Mouse (Mus musculus) liver, embryonic 15.5 days (tissue): ENCODE measurements around the gene Psmc6. TPM values are rescaled to one million over a fixed set of nuclear protein-coding genes. Genes with fewer than 3 reads are reported as not detected.

ENCODE experiments used
- ATAC-seq: fragments of 200-750 bp; cut with Nextera tagmentation; 2 replicates; pipeline ENCODE4 v1.8.0; 2017; ENCODE audit warnings: moderate number of reproducible peaks, mild to moderate bottlenecking, moderate library complexity; ENCODE audit not compliant: insufficient read depth
- H3K27ac ChIP-seq: fragments of 300-500 bp; sonication (generic); replicated peaks from 2 replicates; pipeline ENCODE4 v1.5.1; 2015; ENCODE audit warnings: mild to moderate bottlenecking, inconsistent platforms
- H3K27me3 ChIP-seq: fragments of 300-500 bp; sonication (generic); 2 replicates; pipeline ENCODE4 v1.6.1; 2015; ENCODE audit warnings: mild to moderate bottlenecking, inconsistent platforms
- H3K36me3 ChIP-seq: fragments of 300-500 bp; sonication (generic); replicated peaks from 2 replicates; pipeline ENCODE4 v1.6.1; 2015; ENCODE audit warnings: moderate library complexity, mild to moderate bottlenecking, inconsistent platforms
- H3K4me1 ChIP-seq: fragments of 300-500 bp; sonication (generic); replicated peaks from 2 replicates; pipeline ENCODE4 v1.6.1; 2015; ENCODE audit warnings: inconsistent platforms
- H3K4me2 ChIP-seq: fragments of 300-500 bp; sonication (generic); 2 replicates; pipeline ENCODE4 v1.6.1; 2015; ENCODE audit warnings: moderate library complexity, mild to moderate bottlenecking, inconsistent platforms
- H3K4me3 ChIP-seq: fragments of 300-500 bp; sonication (generic); replicated peaks from 2 replicates; pipeline ENCODE4 v1.5.1; 2015; ENCODE audit warnings: mild to moderate bottlenecking, inconsistent platforms
- H3K9ac ChIP-seq: fragments of 300-500 bp; sonication (generic); 2 replicates; pipeline ENCODE4 v1.6.1; 2015; ENCODE audit warnings: moderate library complexity, mild to moderate bottlenecking, inconsistent platforms
- H3K9me3 ChIP-seq: fragments of 300-500 bp; sonication (generic); replicated peaks from 2 replicates; pipeline ENCODE4 v1.6.1; 2016; ENCODE audit warnings: inconsistent platforms
- WGBS: fragments of 180-500 bp; shearing (Covaris S2); methylation state at CpG from one replicate; pipeline ENCODE4 v1.1.7; 2015; ENCODE audit warnings: mixed read lengths; ENCODE audit not compliant: insufficient replicate concordance; 5-methylcytosine and 5-hydroxymethylcytosine counted together
- polyA plus RNA-seq: library from polyadenylated mRNA; unstranded; fragments of >200 nt; fragmentation: Nextera tagmentation; extraction: Ambion mirVana; gene quantifications from 2 replicates; pipeline ENCODE4 v1.2.1, GENCODE M21; 2015

Psmc6 gene
- polyA plus RNA-seq, 1 experiment from 2014 or later: 84.9 TPM

DNA sequence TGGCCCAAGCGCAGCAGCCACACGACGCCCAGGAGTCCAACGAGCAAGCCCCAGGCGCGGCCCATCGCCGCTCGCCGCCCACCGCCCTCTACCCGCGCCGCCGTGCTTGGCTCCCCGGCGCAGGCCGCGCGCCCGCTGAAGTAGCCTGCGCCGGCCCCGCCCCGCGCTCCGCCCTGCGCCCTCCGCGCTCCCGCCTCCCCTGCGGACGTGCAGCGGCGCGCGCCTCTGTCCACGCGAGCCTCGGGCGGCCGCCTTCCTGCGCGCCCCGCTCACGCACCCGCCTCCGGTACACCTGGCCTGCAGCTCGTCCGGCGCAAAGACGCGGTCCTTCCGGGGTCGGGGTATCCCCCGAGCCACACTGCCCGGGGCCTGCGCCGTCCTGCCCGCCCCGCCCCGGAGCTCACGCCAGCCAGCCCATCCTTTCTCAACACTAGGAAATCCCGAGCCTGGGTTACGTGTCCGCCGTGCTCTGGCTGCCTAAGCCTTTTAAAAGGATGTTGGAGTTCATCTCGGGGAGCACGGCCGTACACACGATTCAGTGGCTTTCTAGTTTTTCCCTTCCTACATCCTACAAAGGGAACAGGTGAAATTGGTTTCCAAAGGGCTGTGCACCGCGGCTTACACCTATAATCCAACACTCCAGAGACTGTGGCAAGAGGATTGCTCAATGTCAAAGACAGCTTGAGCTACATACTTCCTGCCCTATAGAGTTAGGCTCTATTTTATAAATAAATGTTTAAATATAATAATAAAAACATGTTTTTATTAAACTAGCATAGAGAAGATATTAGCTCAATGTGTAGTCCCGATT is 11.0 kb upstream of the Psmc6 start, which contains the start of gene Ero1l:
TSS of gene Ero1l (minus strand) at position 346 of the 811 bp plus-strand sequence.
- Histone ChIP-seq H3K9me3 (no peaks in the 10 kb centered on the region), H3K9ac (peak within 1 kb of the TSS; percentile 91), H3K27me3 (no peaks in the 10 kb centered on the region), H3K4me3 (peak within 1 kb of the TSS; percentile 98), H3K27ac (peak within 1 kb of the TSS; percentile 92), H3K4me2 (peak within 1 kb of the TSS; percentile 90), H3K4me1 (peaks cover 79% of the 10 kb centered on the region), H3K36me3 (no peaks in the 10 kb centered on the region)
- under 1% methylated on average over 74 of the region's 74 CpGs for WGBS
- peak; percentile 90 for ATAC-seq

DNA sequence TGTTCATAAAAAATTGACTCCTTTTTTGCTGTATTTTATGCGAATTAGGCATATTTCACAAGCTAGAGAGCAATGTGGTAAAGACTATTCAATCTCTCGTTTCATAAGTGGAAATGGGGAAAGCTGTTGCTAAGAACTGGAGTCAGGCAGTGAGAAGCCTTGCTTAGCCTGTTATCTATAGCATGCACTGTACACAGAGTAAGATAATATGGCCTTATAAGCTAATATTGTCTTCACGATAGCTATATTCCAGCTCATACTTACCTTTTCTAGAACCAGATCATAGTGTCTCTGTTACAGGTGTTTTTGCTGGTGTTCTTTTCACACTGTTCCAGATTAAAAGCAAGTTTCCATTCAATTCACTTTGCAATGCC is 10.4 kb upstream of the Psmc6 start:
- ATAC-seq: peak; percentile 50
- Histone ChIP-seq H3K36me3 (no peaks in the 10 kb centered on the region), H3K4me3 (peak overlapping the region; percentile 98), H3K27ac (peak overlapping the region; percentile 92), H3K27me3 (no peaks in the 10 kb centered on the region), H3K9me3 (no peaks in the 10 kb centered on the region), H3K4me1 (peaks cover 75% of the 10 kb centered on the region), H3K4me2 (peak overlapping the region; percentile 90), H3K9ac (no peak overlapping the region)
- 15% methylated on average over 3 of the region's 3 CpGs for WGBS

DNA sequence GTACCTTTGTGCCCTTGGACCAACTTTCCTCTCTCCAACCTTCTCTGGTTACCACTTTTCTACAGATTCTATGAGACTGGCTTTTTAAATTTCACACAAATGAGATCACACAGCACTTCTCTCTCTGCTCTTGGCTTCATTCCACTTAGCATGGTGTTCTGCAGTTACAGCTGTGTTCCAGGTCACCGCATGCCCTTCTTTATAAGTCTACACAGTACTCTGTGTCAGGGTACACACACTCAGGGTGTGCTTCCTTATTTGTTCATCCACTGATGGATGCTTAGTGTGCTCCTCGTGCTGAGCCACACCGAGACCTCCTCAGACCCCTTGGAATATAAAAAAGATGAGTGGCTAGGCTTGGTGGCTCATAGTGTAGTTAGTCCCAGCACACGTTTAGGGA is 9.5 kb upstream of the Psmc6 start:
- peak overlapping the region; percentile 84 for H3K27ac ChIP-seq
- H3K4me1 ChIP-seq: peaks cover 73% of the 10 kb centered on the region
- no peaks in the 10 kb centered on the region for H3K9me3 ChIP-seq
- WGBS: 83% methylated on average over 4 of the region's 4 CpGs
- H3K4me2 ChIP-seq: no peak overlapping the region
- no peak overlapping the region for H3K9ac ChIP-seq
- no peak for ATAC-seq
- H3K4me3 ChIP-seq: no peak overlapping the region
- no peaks in the 10 kb centered on the region for H3K36me3 ChIP-seq
- H3K27me3 ChIP-seq: no peaks in the 10 kb centered on the region

DNA sequence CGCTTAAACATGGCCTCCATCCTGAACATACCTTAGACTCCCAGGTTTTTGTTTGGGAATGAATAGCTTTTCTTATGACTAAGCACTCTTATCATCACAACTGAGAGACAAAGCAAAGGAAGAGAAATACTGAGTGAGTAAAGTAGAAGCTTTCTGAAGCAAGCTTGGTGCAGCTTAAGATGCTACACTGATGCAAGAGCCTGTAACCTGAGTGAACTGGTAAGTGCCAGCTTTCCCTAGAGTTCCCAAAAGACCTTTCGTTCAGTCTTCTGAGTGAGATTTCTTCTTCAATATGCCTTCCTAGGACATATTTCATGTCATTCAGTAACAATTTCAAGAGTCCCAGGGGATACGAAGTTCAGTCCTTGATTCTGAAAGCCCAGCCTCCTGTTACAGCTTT is 8.5 kb upstream of the Psmc6 start:
- Histone ChIP-seq H3K27ac (peak overlapping the region; percentile 84), H3K4me3 (no peak overlapping the region), H3K4me2 (peak overlapping the region; percentile 57), H3K9ac (0 out of 2 replicates have a peak overlapping the region, but pooled peaks have one; percentile 21), H3K27me3 (no peaks in the 10 kb centered on the region), H3K9me3 (no peaks in the 10 kb centered on the region), H3K4me1 (peaks cover 70% of the 10 kb centered on the region), H3K36me3 (no peaks in the 10 kb centered on the region)
- 67% methylated on average over 3 of the region's 3 CpGs for WGBS
- ATAC-seq: no peak

DNA sequence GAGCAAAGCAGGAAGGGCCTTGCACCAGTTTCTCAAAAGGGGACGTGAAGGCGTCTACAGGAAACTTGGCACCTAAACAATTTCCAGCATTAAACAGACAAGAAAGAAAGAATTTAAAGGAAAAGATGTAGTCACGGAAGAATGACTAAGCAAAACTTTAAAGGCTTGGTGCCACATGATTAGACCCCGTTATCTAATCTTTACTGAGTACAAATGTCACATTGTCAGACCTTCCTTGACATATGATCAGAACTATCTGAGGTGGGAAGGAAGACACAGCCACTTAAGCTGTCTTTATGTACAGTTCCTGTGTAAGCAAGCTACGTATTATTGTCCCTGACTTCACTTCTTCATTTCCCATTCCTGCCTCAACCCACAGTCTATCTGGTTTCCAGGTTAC is 8.0 kb upstream of the Psmc6 start:
- no peak; the same call in 1 of the 2 replicates for ATAC-seq
- 14% methylated on average over 5 of the region's 5 CpGs for WGBS
- Histone ChIP-seq H3K4me2 (peak overlapping the region; percentile 57), H3K4me1 (peaks cover 67% of the 10 kb centered on the region), H3K9me3 (no peaks in the 10 kb centered on the region), H3K27ac (peak overlapping the region; percentile 84), H3K27me3 (no peaks in the 10 kb centered on the region), H3K4me3 (0 out of 2 replicates have a peak overlapping the region, but pooled peaks have one; percentile 9), H3K36me3 (no peaks in the 10 kb centered on the region), H3K9ac (0 out of 2 replicates have a peak overlapping the region, but pooled peaks have one; percentile 25)

DNA sequence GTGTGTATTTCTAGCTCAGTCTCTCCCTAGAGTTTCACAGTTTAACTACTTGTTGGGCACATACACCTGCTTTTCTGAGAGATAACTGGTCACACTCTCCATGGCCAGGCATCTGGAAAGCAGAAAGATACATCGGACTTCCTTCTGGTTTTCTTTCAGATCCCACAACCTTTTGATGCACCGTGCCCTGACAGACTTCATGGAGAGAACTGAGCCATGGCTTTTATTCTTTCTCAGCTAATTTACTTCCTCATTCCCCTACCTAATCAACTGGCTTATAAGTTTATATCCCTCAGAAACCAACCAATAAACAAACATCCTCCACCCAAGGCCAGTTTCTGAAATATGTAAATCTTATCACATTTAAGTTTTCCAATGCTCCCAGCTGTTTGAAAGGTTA is 7.1 kb upstream of the Psmc6 start:
- WGBS: 70% methylated on average over 2 of the region's 2 CpGs
- H3K9ac ChIP-seq: no peak overlapping the region
- ATAC-seq: no peak
- peaks cover 61% of the 10 kb centered on the region for H3K4me1 ChIP-seq
- no peaks in the 10 kb centered on the region for H3K36me3 ChIP-seq
- H3K27me3 ChIP-seq: no peaks in the 10 kb centered on the region
- H3K27ac ChIP-seq: peak overlapping the region; percentile 84; the same call in 1 of the 2 replicates
- no peak overlapping the region for H3K4me3 ChIP-seq
- H3K4me2 ChIP-seq: peak overlapping the region; percentile 57; the same call in 1 of the 2 replicates
- no peaks in the 10 kb centered on the region for H3K9me3 ChIP-seq

GRCm38 (mm10) chr14:45323320-45323719 is 6.3 kb upstream of the Psmc6 start:
- Histone ChIP-seq H3K36me3 (no peaks in the 10 kb centered on the region), H3K9ac (no peak overlapping the region), H3K4me3 (no peak overlapping the region), H3K27me3 (no peaks in the 10 kb centered on the region), H3K27ac (0 out of 2 replicates have a peak overlapping the region, but pooled peaks have one; percentile 84), H3K4me1 (peaks cover 63% of the 10 kb centered on the region), H3K4me2 (no peak overlapping the region), H3K9me3 (no peaks in the 10 kb centered on the region)
- ATAC-seq: no peak
- 79% methylated on average over 3 of the region's 3 CpGs for WGBS

GRCm38 (mm10) chr14:45325471-45325870 is 4.1 kb upstream of the Psmc6 start:
- H3K4me2 ChIP-seq: no peak overlapping the region
- no peak overlapping the region for H3K9ac ChIP-seq
- H3K9me3 ChIP-seq: no peaks in the 10 kb centered on the region
- no peaks in the 10 kb centered on the region for H3K36me3 ChIP-seq
- peaks cover 56% of the 10 kb centered on the region for H3K4me1 ChIP-seq
- ATAC-seq: no peak
- peak overlapping the region; percentile 9 for H3K27ac ChIP-seq
- H3K4me3 ChIP-seq: no peak overlapping the region
- no peaks in the 10 kb centered on the region for H3K27me3 ChIP-seq

DNA sequence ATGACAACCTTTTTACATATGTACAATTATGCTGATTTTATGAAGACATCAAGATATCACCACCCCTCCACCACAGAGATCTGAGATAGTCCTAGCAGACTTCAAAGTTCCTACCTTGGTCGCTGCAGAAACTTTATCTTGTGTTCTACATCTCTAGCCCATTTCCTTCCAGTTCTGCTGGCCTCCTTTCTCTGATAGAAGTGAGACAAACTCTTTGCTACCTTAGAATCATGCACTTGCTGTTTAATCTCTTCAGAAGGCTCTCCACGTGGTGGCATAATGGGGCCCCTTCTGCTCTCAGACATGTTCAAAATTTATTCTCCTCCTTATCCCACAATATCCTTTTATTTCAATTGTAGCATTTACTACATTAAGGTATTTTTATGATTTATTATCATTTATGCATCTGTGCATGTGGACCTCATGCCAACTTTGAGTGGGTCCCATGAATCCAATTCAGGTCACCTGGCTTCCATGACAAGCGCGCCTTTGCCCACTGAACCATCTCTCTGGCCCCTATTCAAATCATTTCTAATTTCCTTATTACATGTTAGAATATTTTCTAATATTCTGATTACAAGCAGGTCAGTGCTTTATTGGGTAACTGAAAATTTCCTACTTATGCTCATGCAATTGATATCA is 1.4 kb upstream of the Psmc6 start:
- H3K4me1 ChIP-seq: peaks cover 37% of the 10 kb centered on the region
- 56% methylated on average over 4 of the region's 4 CpGs for WGBS

GRCm38 (mm10) chr14:45329018-45329588 is 485 bp upstream of the Psmc6 start:
- 8% methylated on average over 8 of the region's 8 CpGs for WGBS
- peak overlapping the region; percentile 98 for H3K27ac ChIP-seq

More for the DNA sequence above, 1.4 kb upstream of the Psmc6 start:
- H3K9ac ChIP-seq: no peak overlapping the region
- H3K36me3 ChIP-seq: peaks cover 21% of the 10 kb centered on the region
- no peak overlapping the region for H3K4me3 ChIP-seq
- no peaks in the 10 kb centered on the region for H3K9me3 ChIP-seq
- H3K27me3 ChIP-seq: no peaks in the 10 kb centered on the region
- no peak for ATAC-seq
- H3K4me2 ChIP-seq: no peak overlapping the region
- H3K27ac ChIP-seq: no peak overlapping the region

More at GRCm38 (mm10) chr14:45329018-45329588, 485 bp upstream of the Psmc6 start:
- Histone ChIP-seq H3K4me2 (peak overlapping the region; percentile 77), H3K9ac (peak overlapping the region; percentile 53), H3K4me3 (peak overlapping the region; percentile 98), H3K4me1 (peaks cover 31% of the 10 kb centered on the region), H3K9me3 (no peaks in the 10 kb centered on the region), H3K27me3 (no peaks in the 10 kb centered on the region), H3K36me3 (peaks cover 28% of the 10 kb centered on the region)
- ATAC-seq: peak; percentile 1; the same call in 1 of the 2 replicates
